Mouse (Mus musculus) megakaryocyte progenitor cell, adult 5-6 weeks (primary cell): ENCODE data around the gene BC025920. TPM values are rescaled to one million over a fixed set of nuclear protein-coding genes. Genes with fewer than 3 reads are reported as not detected.
"Not testable (repeated sequence)": the region's sequence is repeated elsewhere in the genome, so short reads cannot be mapped to it uniquely, and the experiment has no call there.

Source experiments
- ATAC-seq: replicated peaks from 2 replicates; pipeline ENCODE4 v1.8.0; 2016; ENCODE audit warnings: mild to moderate bottlenecking, moderate TSS enrichment, inconsistent platforms; ENCODE audit not compliant: poor library complexity
- total RNA-seq, 2 experiments: library from RNA; stranded (forward) in 1 of 2; stranded (reverse) in 1 of 2; fragments of 157-497, 149-512 nt in 1 of 2; fragments of 200-1000 nt in 1 of 2; gene quantifications; 2 replicates each; pipeline versions ENCODE4 v1.2.3 to v1.2.4; 2015 to 2017

The BC025920 gene
- total RNA-seq, 2 experiments from 2014 or later, result 1.2 to 3.1 TPM

GRCm38 (mm10) chr10:81602741-81603151, 3.3 kb upstream of the BC025920 start:
- peak; percentile 40 for ATAC-seq

DNA sequence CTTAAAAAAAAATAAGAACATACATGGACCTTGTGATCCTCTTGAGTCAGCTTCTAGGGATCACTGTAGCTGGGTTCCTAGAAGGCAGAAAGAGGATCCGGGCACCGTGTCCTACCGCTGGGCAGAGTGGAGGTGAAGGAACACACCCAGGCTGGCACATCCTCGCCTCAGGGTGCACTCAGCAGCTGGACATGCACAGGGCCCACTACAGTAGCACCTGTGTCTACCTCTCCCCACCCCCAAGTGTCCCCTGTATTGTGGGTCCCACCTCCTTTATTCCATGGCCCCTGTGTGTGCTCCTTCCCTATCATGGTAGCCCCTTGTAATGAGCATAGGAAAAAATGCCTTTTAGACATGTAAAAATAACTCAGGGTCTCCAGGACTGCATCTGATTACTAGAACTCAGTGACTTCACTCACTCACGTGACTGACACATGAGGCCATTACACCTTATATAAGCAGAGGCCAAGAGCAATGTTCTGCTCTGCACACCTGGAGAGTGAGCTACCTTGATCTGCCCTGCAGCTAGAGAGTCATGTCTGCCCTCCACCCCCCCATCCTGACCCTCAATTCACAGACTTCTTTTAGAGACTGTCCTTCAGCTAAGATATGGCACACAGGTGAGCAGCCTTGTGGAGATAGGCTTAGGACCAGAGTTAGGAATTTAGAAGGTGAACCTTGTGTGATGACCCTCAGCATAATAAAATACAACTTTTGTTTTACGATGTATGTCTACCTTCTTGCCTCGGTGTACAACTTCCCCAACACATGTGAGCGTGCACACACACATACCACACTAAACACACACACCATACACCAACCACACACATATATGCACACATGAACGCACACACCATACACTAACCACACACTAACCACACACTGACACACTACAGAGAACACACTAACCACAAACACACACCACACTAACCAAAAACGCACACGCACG, 1.8 kb upstream of the BC025920 start:
- ATAC-seq, result no peak

- ATAC-seq, result peak; percentile 48
These were observed 953 bp upstream of the BC025920 start for GRCm38 (mm10) chr10:81604968-81605665.

GRCm38 (mm10) chr10:81605666-81605973, 450 bp upstream of the BC025920 start:
- ATAC-seq, result no peak

- no peak for ATAC-seq
These were observed 2.2 kb downstream of the BC025920 start for GRCm38 (mm10) chr10:81608308-81608707.

GRCm38 (mm10) chr10:81612779-81613178, 6.7 kb downstream of the BC025920 start:
- 0 out of 2 replicates have a peak, but pooled peaks have one; percentile 29 for ATAC-seq

DNA sequence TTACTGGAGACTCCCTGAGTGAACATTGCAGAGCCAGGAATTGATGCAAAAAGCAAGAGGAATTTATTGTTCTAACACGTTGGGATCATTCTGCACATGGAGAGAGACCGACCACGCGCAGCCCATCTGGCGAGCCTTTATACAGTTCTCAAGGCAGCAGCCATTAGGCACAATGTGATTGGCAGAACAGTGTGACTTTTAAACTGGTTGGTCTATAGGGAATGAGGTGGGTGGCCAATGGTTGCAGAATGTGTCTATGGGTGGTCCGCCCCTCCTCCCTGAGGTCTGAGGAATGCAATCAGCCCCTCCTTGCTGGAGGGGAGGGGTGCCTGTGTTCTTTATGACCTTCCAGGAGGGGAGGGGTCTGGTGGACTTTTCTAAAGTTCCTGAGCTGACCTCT, 9.4 kb downstream of the BC025920 start:
- no peak for ATAC-seq

- no peak for ATAC-seq
These were observed 13.9 kb downstream of the BC025920 start for GRCm38 (mm10) chr10:81619976-81620375.

DNA sequence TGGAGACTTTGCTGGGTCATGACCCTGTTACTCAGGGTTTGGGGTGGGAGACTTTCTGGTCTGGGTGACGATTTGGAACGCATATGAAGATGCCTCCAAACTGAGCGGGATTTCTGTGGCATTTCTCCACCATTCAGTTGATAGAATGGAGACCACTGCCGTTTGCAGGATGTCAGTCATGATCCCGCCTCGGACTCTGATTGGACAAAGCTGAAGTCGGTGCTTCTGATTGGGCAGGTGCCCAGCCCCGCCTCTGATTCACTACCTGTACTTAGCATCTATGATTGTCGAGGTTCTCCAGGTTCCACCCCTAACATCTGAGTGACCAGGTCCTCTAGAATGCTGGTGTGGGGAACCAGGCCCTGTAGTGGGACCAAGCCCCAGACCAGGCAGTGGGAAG, 14.7 kb downstream of the BC025920 start:
- ATAC-seq, result peak; percentile 23; the same call in 1 of the 2 replicates

DNA sequence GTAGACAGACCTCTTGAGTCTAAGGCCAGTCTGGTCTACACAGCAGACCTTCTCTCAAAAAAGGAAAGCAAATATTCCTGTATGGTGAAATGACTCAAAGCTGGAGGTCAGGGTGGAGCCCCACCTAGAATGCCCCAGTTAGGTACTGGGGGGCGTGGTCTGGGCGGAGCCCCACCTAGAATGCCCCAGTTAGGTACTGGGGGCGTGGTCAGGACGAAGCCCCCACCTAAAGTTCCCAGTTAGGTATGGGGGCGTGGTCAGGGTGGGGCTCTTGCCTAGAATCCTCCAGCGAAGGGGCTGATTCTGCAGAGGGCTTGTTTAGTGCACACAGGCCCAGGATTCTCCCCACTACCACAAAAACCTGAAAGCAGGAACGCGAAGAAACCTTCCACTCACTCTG, 17.4 kb downstream of the BC025920 start:
- ATAC-seq, result no peak

DNA sequence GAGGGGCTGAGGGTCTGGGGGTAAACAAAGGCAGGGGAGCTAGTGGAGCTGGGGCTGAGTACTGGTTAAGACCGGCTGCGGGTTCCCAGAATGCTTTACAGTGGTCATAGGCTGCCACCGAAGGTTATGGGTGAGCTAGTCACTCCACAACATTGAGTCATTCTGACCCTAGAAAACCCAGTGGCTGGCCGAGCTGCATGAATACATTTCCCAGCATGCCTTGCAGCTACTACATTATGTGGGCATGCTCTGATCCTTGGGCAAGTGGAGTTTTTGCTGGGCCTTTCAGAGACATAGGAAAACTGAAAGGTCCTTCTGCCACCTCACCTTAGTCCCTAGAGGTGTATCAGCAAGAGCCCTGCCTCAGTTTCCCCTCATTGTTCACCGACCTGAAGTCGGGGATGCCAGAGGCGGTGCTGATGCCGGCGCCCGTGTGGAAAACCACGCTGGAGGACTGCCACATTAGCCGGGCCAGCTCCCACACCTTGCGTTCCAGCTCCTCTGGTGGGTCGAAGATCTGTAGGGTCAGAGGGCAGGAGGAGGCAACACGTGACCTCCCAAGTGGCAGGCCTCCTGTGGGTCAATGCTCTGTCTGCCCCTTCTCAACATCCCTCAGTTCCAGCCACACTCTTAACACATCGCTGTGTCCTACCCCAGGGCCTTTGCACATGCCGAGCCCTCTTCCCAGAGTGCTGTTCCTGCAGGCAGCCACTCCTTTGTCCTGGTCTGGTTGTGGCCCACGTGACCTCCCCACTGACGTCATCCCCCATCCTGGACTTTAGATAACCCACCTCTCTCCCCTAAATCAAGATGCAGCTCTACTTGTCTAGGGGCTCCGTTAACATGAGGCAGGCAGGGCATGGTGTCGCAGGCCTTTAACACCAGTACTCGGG, 20.3 kb downstream of the BC025920 start:
- peak; percentile 12; the same call in 1 of the 2 replicates for ATAC-seq

GRCm38 (mm10) chr10:81626994-81627835, 21.1 kb downstream of the BC025920 start, which contains the start of gene Sirt6:
TSS of gene Sirt6 (minus strand) at chr10:81627797.
- peak; percentile 90 for ATAC-seq

DNA sequence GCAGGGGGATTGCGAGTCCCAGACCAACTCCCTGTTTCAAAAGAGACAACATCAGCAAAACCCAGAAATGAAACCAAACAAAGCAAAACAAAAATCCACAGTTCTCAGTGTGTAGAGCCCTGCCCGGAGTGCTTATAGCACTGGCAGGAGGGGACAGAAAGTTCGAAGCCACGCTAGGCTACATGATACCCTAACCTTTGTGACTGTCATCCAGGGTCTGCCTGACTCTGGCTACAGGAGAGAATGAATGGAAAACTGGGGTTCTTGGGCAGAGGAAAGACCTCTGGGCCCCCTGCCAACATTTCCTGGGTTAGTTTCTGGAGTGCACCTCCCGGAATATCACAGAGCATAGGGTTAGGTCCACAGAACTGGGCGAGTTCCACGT, 21.8 kb downstream of the BC025920 start:
- no peak for ATAC-seq

GRCm38 (mm10) chr10:81628390-81628789, 22.3 kb downstream of the BC025920 start, which contains the start of gene Ankrd24:
TSS of gene Ankrd24 (plus strand) at chr10:81628540.
- ATAC-seq, result no peak

DNA sequence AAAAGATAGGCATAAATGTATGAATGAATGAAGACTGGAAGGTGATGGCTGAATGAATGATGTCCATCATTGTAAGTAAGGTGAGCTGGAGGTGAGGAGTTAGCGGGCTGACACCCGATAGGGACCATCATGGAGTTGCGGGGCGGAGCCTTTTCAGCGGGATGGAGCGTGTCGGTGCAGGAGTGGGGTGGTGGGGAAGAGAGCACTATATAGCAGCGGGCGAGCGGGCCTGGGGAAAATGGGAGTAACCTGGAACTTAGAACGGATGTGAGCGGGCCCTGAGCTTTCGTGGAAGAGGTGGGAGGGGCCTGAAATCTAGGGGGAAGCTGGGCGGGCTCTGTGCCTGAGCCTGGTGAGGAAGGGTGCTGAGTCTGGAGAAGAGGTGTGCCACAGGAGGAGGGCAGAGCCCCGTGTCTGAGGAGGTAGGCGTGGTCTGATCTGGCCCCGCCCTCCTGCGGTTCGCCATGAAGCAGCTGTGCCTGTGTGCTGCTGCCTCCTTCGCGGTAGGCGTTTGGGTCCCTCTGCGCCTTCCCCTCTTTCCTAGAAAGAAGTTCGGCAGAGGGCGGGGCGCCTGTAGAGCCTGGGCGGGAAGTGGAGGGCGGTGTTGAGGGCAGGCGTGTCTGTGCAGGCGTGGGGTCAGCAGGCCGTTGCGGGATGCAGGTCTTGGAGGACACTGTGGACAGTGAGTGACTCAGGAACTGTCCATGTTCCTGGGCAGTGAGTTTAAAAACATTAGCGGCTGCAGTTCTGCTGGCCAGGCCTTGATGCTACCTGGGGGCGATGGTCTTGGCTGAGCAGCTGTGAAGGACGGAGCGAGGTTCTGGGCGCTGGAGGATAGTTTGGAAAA, 27.4 kb downstream of the BC025920 start:
- ATAC-seq, result peak; percentile 96

DNA sequence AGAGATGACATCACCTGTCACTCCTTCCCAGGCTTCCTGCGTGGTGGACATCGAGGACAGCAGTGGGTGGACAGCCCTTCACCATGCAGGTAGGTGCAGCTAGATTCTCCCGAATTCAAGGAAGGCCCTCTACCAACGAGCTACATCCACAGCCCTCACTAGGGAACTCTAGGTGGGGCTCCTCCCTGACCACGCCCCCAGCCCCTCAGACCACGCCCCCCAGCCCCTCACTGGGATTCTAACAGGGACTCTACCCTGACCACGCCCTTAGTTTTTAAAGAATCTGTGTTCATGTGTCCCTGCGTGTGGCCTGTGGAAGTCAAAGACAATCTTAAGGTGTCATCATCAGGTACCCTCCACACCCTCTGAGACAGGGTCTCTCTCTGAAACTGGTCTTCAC, 30.3 kb downstream of the BC025920 start:
- no peak for ATAC-seq

DNA sequence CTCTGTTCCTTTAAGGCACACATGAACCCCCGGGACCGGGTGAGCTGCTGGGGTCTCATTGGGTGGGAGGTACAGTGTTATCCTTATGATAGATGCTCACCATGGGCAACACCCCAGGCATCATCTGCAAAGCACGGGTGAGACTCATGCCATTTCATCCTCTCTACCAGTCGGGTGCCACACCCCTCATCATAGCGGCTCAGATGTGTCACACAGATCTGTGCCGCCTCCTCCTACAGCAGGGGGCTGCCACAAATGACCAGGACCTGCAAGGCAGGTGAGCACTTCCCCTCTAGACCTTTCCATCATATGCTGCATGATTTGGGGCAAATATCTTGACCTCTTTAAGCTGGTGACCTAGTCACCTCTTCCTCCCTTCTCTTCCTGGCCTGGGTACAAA, 32.0 kb downstream of the BC025920 start:
- no peak for ATAC-seq

GRCm38 (mm10) chr10:81640825-81641224, 34.8 kb downstream of the BC025920 start:
- ATAC-seq, result not testable (repeated sequence)

GRCm38 (mm10) chr10:81641566-81641965, 35.5 kb downstream of the BC025920 start:
- ATAC-seq, result no peak
